Mouse (Mus musculus): ENCODE data around the gene Dlgap5. TPM values are rescaled to one million over a fixed set of nuclear protein-coding genes. Genes with fewer than 3 reads are reported as not detected.
"Not testable (repeated sequence)": the region's sequence is repeated elsewhere in the genome, so short reads cannot be mapped to it uniquely, and the experiment has no call there.

Gene Dlgap5
- polyA plus RNA-seq (2016; fragmentation: Nextera tagmentation; extraction: Ambion mirVana) = 72.4 and 79.4 TPM in 2 replicates

- Histone ChIP-seq H3K4me3 (peak within 1 kb of the TSS; percentile 81), H3K27ac (replicated peaks) (peak within 1 kb of the TSS; percentile 89), H3K27me3 (replicated peaks; ENCODE audit: low read depth, poor library complexity, severe bottlenecking) (no peaks in the 10 kb centered on the region), H3K9me3 (no peaks in the 10 kb centered on the region), H3K4me1 (peaks cover 17% of the 10 kb centered on the region), H3K36me3 (replicated peaks) (peaks cover 34% of the 10 kb centered on the region)
- peak; percentile 95 for DNase-seq (ENCODE audit: low spot score)
- 2% methylated on average over 36 of the region's 36 CpGs for WGBS
These were observed at the start of gene Dlgap5 for GRCm38 (mm10) chr14:47417775-47418665. Gene Dlgap5 (minus strand): TSS chr14:47418407.

- Histone ChIP-seq H3K27ac (replicated peaks) (no peak overlapping the region), H3K27me3 (replicated peaks; ENCODE audit: low read depth, poor library complexity, severe bottlenecking) (no peaks in the 10 kb centered on the region), H3K4me3 (no peak overlapping the region), H3K4me1 (no peaks in the 10 kb centered on the region), H3K36me3 (replicated peaks) (no peaks in the 10 kb centered on the region), H3K9me3 (no peaks in the 10 kb centered on the region)
- no peak for DNase-seq (ENCODE audit: low spot score)
- WGBS = 58% methylated on average over 7 of the region's 7 CpGs
These were observed 47.4 kb upstream of the Dlgap5 start for GRCm38 (mm10) chr14:47465468-47466175.

- H3K4me1 ChIP-seq = no peaks in the 10 kb centered on the region
- H3K36me3 ChIP-seq (replicated peaks) = no peaks in the 10 kb centered on the region
- 84% methylated on average over 10 of the region's 10 CpGs for WGBS
- no peak for DNase-seq (ENCODE audit: low spot score)
- no peaks in the 10 kb centered on the region for H3K27me3 ChIP-seq (replicated peaks; ENCODE audit: low read depth, poor library complexity, severe bottlenecking)
- no peak overlapping the region for H3K4me3 ChIP-seq
- no peaks in the 10 kb centered on the region for H3K9me3 ChIP-seq
- no peak overlapping the region for H3K27ac ChIP-seq (replicated peaks)
These were observed 46.2 kb upstream of the Dlgap5 start for GRCm38 (mm10) chr14:47464426-47464825.

DNA sequence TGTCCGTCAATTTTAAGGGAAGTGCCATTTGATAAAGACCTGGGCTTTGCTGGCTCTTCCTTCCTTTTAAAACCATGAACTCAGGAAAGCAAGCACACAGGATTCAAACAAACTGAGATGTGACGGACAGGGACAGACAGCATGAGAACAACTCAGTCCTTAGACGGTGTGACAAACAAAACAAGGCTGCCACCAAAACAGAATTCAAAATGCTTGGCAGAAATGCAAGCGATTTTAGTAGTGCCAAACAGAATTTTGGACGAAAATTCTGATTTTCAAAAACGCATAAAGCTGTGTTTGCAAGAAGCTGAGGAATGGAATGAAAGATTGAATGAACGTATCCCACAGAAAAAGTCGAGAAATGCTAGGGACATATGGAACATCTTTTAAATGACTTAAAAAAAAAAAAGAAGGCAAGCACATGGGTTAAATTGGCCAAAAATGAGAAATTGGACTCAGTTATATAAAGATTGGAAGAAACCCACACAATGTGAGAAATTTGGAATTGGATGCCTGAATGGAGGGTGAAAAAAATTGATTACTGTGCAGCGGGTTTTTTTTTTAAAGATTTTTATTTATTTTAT is 44.8 kb upstream of the Dlgap5 start:
- H3K27ac ChIP-seq (replicated peaks) = no peak overlapping the region
- H3K9me3 ChIP-seq = no peaks in the 10 kb centered on the region
- no peak for DNase-seq (ENCODE audit: low spot score)
- H3K27me3 ChIP-seq (replicated peaks; ENCODE audit: low read depth, poor library complexity, severe bottlenecking) = no peaks in the 10 kb centered on the region
- H3K36me3 ChIP-seq (replicated peaks) = no peaks in the 10 kb centered on the region
- H3K4me3 ChIP-seq = no peak overlapping the region
- WGBS = 85% methylated on average over 9 of the region's 9 CpGs
- no peaks in the 10 kb centered on the region for H3K4me1 ChIP-seq

DNA sequence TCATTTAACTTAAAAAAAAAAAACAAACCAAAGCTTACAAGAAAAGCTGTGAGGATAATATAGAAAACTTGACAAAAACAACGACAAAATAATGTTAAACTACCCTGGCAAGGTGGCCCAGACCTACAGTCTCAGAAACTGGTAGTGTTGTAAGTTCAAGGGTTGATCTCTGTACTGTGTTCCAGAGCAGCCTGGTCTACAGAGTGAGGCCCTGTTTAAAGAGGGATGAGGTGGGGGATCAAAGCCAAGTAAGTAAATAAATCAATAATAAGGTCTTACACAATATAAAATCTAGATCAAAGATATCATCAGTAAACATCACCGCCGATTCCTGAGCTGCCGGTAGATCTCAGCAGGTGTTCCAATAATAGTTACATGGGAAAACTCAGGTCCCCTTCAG is 44.2 kb upstream of the Dlgap5 start:
- no peak for DNase-seq (ENCODE audit: low spot score)
- Histone ChIP-seq H3K27ac (replicated peaks) (no peak overlapping the region), H3K27me3 (replicated peaks; ENCODE audit: low read depth, poor library complexity, severe bottlenecking) (no peaks in the 10 kb centered on the region), H3K36me3 (replicated peaks) (no peaks in the 10 kb centered on the region), H3K4me1 (no peaks in the 10 kb centered on the region), H3K4me3 (no peak overlapping the region), H3K9me3 (no peaks in the 10 kb centered on the region)
- 88% methylated on average over 4 of the region's 4 CpGs for WGBS

GRCm38 (mm10) chr14:47461997-47462396 is 43.8 kb upstream of the Dlgap5 start:
- Histone ChIP-seq H3K36me3 (replicated peaks) (no peaks in the 10 kb centered on the region), H3K9me3 (no peaks in the 10 kb centered on the region), H3K27ac (replicated peaks) (no peak overlapping the region), H3K4me1 (no peaks in the 10 kb centered on the region), H3K4me3 (no peak overlapping the region), H3K27me3 (replicated peaks; ENCODE audit: low read depth, poor library complexity, severe bottlenecking) (no peaks in the 10 kb centered on the region)
- WGBS = 91% methylated on average over 8 of the region's 8 CpGs
- no peak for DNase-seq (ENCODE audit: low spot score)

DNA sequence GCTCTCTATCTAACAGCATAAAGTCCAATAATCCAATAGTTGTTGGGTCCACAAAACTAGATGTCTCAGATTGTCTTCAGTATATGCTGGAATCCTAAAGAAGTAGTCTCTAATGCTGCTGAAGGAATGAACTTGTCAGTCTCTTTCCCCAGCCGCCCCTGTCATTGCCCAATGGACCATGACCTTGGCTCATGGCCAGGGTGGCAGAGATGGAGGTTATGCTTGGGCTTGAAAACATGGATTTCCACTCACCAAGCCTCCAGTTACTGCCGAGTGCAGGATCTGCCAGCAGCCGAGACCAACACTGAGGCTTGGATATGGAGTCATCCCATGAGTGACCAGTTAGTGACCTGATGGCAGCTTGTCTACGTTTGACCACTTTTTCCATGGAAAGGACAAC is 41.3 kb upstream of the Dlgap5 start:
- WGBS = 83% methylated on average over 4 of the region's 4 CpGs
- H3K27ac ChIP-seq (replicated peaks) = no peak overlapping the region
- DNase-seq (ENCODE audit: low spot score) = no peak
- no peak overlapping the region for H3K4me3 ChIP-seq
- no peaks in the 10 kb centered on the region for H3K36me3 ChIP-seq (replicated peaks)
- H3K4me1 ChIP-seq = no peaks in the 10 kb centered on the region
- H3K9me3 ChIP-seq = no peaks in the 10 kb centered on the region
- no peaks in the 10 kb centered on the region for H3K27me3 ChIP-seq (replicated peaks; ENCODE audit: low read depth, poor library complexity, severe bottlenecking)

GRCm38 (mm10) chr14:47450121-47450520 is 31.9 kb upstream of the Dlgap5 start, which contains the start of gene Fbxo34:
Gene Fbxo34 (plus strand): TSS chr14:47450421.
- not testable (repeated sequence) for H3K36me3 ChIP-seq (replicated peaks); H3K9me3 ChIP-seq; DNase-seq (ENCODE audit: low spot score); H3K27me3 ChIP-seq (replicated peaks; ENCODE audit: low read depth, poor library complexity, severe bottlenecking); H3K4me1 ChIP-seq; H3K27ac ChIP-seq (replicated peaks); H3K4me3 ChIP-seq
- WGBS = 85% methylated on average over 5 of the region's 5 CpGs

GRCm38 (mm10) chr14:47445331-47446095 is 27.3 kb upstream of the Dlgap5 start:
- H3K27ac ChIP-seq (replicated peaks) = no peak overlapping the region
- H3K9me3 ChIP-seq = peaks cover 3% of the 10 kb centered on the region; the same call in 1 of the 2 replicates
- WGBS = 71% methylated on average over 9 of the region's 9 CpGs
- H3K4me1 ChIP-seq = no peaks in the 10 kb centered on the region
- H3K27me3 ChIP-seq (replicated peaks; ENCODE audit: low read depth, poor library complexity, severe bottlenecking) = no peaks in the 10 kb centered on the region
- no peaks in the 10 kb centered on the region for H3K36me3 ChIP-seq (replicated peaks)
- H3K4me3 ChIP-seq = no peak overlapping the region
- DNase-seq (ENCODE audit: low spot score) = no peak

GRCm38 (mm10) chr14:47444907-47445306 is 26.7 kb upstream of the Dlgap5 start:
- no peak for DNase-seq (ENCODE audit: low spot score)
- Histone ChIP-seq H3K27me3 (replicated peaks; ENCODE audit: low read depth, poor library complexity, severe bottlenecking) (no peaks in the 10 kb centered on the region), H3K4me3 (no peak overlapping the region), H3K36me3 (replicated peaks) (no peaks in the 10 kb centered on the region), H3K9me3 (peaks cover 9% of the 10 kb centered on the region; the same call in 1 of the 2 replicates), H3K4me1 (no peaks in the 10 kb centered on the region), H3K27ac (replicated peaks) (no peak overlapping the region)
- WGBS = 47% methylated on average over 2 of the region's 2 CpGs

DNA sequence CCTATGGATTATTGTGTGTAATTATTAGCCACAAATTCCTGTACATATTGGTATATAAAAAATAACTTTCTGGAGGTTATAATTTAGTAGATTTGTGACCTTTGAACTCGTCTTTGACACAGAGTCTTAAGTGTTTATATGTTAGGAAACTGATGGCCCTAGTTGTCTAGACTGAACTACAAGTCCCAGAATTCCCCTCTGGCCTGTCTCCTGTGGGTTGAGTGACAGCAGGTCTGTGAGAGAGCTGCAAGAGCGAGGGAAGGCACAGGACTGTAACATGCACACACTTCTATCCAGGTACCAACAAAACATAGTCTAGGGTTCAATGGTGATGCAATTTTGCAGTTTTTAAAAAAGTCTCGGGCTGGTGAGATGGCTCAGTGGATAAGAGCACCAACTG is 20.7 kb upstream of the Dlgap5 start:
- H3K4me1 ChIP-seq = no peaks in the 10 kb centered on the region
- no peak overlapping the region for H3K27ac ChIP-seq (replicated peaks)
- no peak overlapping the region for H3K4me3 ChIP-seq
- 73% methylated on average over 3 of the region's 3 CpGs for WGBS
- H3K27me3 ChIP-seq (replicated peaks; ENCODE audit: low read depth, poor library complexity, severe bottlenecking) = no peaks in the 10 kb centered on the region
- DNase-seq (ENCODE audit: low spot score) = no peak
- peaks cover 11% of the 10 kb centered on the region; the same call in 1 of the 2 replicates for H3K9me3 ChIP-seq
- no peaks in the 10 kb centered on the region for H3K36me3 ChIP-seq (replicated peaks)

DNA sequence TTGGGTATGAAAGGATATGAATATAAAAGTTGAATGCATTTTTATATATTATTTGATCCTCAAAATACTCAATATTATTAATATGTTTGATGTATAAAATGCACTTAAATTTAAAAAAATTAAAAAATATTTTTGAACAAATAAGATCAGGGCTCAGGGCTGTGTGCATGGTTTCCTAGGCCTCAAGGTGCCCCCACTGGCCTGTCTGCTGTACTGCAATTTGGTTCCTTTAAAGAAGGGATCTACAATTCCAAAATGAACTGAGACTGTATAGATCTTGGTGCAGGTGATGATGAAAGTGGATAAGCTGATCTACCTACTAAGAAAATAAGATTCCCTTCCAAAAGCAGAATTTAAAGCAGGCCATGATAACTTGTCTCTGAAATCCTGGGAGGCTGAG is 14.8 kb upstream of the Dlgap5 start:
- Histone ChIP-seq H3K27me3 (replicated peaks; ENCODE audit: low read depth, poor library complexity, severe bottlenecking) (no peaks in the 10 kb centered on the region), H3K36me3 (replicated peaks) (no peaks in the 10 kb centered on the region)

More for the DNA sequence above, 14.8 kb upstream of the Dlgap5 start:
- Histone ChIP-seq H3K4me1 (no peaks in the 10 kb centered on the region), H3K27ac (replicated peaks) (no peak overlapping the region), H3K9me3 (no peaks in the 10 kb centered on the region), H3K4me3 (no peak overlapping the region)
- DNase-seq (ENCODE audit: low spot score) = no peak

All from embryonic facial prominence, embryonic 10.5 days (tissue).